Mouse (Mus musculus): ENCODE measurements around the gene Fancm. TPM values are rescaled to one million over a fixed set of nuclear protein-coding genes. Genes with fewer than 3 reads are reported as not detected.
"Not testable (repeated sequence)": the region's sequence is repeated elsewhere in the genome, so short reads cannot be mapped to it uniquely, and the experiment has no call there.

The Fancm gene
- polyA plus RNA-seq, 1 experiment from 2014 or later, result 8.3 TPM

- no peak for TF ChIP-seq CTCF (IDR thresholded peaks at IDR 0.05; ENCODE audit: low read depth)
- under 1% methylated on average over 70 of the region's 70 CpGs for WGBS
Measured at GRCm38 (mm10) chr12:65172021-65172951, 96.9 kb downstream of the Fancm start, which contains the start of gene Mis18bp1. Mis18bp1 (minus strand) TSS chr12:65172604.

GRCm38 (mm10) chr12:65172959-65173358, 97.6 kb downstream of the Fancm start:
- not testable (repeated sequence) for DNase-seq (ENCODE audit: low spot score); H3K27me3 ChIP-seq (ENCODE audit: insufficient read depth, low read length); H3K36me3 ChIP-seq (ENCODE audit: insufficient read depth, low read length); H3K9me3 ChIP-seq (replicated peaks; ENCODE audit: low read length); H3K4me1 ChIP-seq (replicated peaks; ENCODE audit: insufficient read depth, low read length)
- H3K27ac ChIP-seq, result peak overlapping the region; percentile 91
- H3K4me2 ChIP-seq (ENCODE audit: low read length), result peak overlapping the region; percentile 72
- peak; percentile 77 for TF ChIP-seq CTCF (IDR thresholded peaks at IDR 0.05; ENCODE audit: low read depth)
- peak; percentile 43 for ATAC-seq (replicated peaks; ENCODE audit: low FRiP score, low read depth)
- peak overlapping the region; percentile 74 for H3K4me3 ChIP-seq (replicated peaks; ENCODE audit: low read depth, low read length)
- H3K9ac ChIP-seq (ENCODE audit: low read depth, low read length), result peak overlapping the region; percentile 65
- WGBS, result 32% methylated on average over 8 of the region's 8 CpGs

More at GRCm38 (mm10) chr12:65172021-65172951, 96.9 kb downstream of the Fancm start, which contains the start of gene Mis18bp1:
- Histone ChIP-seq H3K36me3 (ENCODE audit: insufficient read depth, low read length) (no peaks in the 10 kb centered on the region), H3K27me3 (ENCODE audit: insufficient read depth, low read length) (no peaks in the 10 kb centered on the region), H3K9me3 (replicated peaks; ENCODE audit: low read length) (no peaks in the 10 kb centered on the region), H3K4me3 (replicated peaks; ENCODE audit: low read depth, low read length) (peak within 1 kb of the TSS; percentile 74), H3K9ac (ENCODE audit: low read depth, low read length) (peak within 1 kb of the TSS; percentile 65), H3K4me1 (replicated peaks; ENCODE audit: insufficient read depth, low read length) (no peaks in the 10 kb centered on the region; the same call in 1 of the 2 replicates), H3K4me2 (ENCODE audit: low read length) (peak within 1 kb of the TSS; percentile 72), H3K27ac (peak within 1 kb of the TSS; percentile 91)
- DNase-seq (ENCODE audit: low spot score), result peak; percentile 98
- peak; percentile 99 for ATAC-seq (replicated peaks; ENCODE audit: low FRiP score, low read depth)

GRCm38 (mm10) chr12:65173736-65174135, 98.3 kb downstream of the Fancm start:
- Histone ChIP-seq H3K4me1 (replicated peaks; ENCODE audit: insufficient read depth, low read length) (no peaks in the 10 kb centered on the region; the same call in 1 of the 2 replicates), H3K27me3 (ENCODE audit: insufficient read depth, low read length) (no peaks in the 10 kb centered on the region), H3K4me3 (replicated peaks; ENCODE audit: low read depth, low read length) (no peak overlapping the region), H3K9ac (ENCODE audit: low read depth, low read length) (no peak overlapping the region), H3K36me3 (ENCODE audit: insufficient read depth, low read length) (no peaks in the 10 kb centered on the region), H3K4me2 (ENCODE audit: low read length) (no peak overlapping the region), H3K9me3 (replicated peaks; ENCODE audit: low read length) (no peaks in the 10 kb centered on the region), H3K27ac (no peak overlapping the region)
- no peak for TF ChIP-seq CTCF (IDR thresholded peaks at IDR 0.05; ENCODE audit: low read depth)
- ATAC-seq (replicated peaks; ENCODE audit: low FRiP score, low read depth) (no peak), DNase-seq (ENCODE audit: low spot score) (no peak)
- WGBS, result 90% methylated on average over 5 of the region's 5 CpGs

Other genes with a start within 250 kb of the Fancm start
- gene Gm527, start 157.7 kb upstream of the Fancm start, polyA plus RNA-seq (2015; fragmentation: Nextera tagmentation; extraction: Ambion mirVana), result 3.2 and 4.0 TPM in 2 replicates
- gene Klhl28, start 110.1 kb upstream of the Fancm start, polyA plus RNA-seq (2015; fragmentation: Nextera tagmentation; extraction: Ambion mirVana), result 10.8 and 11.1 TPM in 2 replicates
- 20.9 and 23.6 TPM in 2 replicates for gene Togaram1, start 109.8 kb upstream of the Fancm start, polyA plus RNA-seq (2015; fragmentation: Nextera tagmentation; extraction: Ambion mirVana)
- 34.4 and 37.2 TPM in 2 replicates for gene Prpf39, start 39.3 kb upstream of the Fancm start, polyA plus RNA-seq (2015; fragmentation: Nextera tagmentation; extraction: Ambion mirVana)
- 432 and 463 TPM in 2 replicates for gene Fkbp3, start 1.6 kb upstream of the Fancm start, polyA plus RNA-seq (2015; fragmentation: Nextera tagmentation; extraction: Ambion mirVana)
- 31.0 and 31.8 TPM in 2 replicates for gene Mis18bp1, start 97.0 kb downstream of the Fancm start, polyA plus RNA-seq (2015; fragmentation: Nextera tagmentation; extraction: Ambion mirVana)
- gene Wdr20rt, start 149.9 kb downstream of the Fancm start, polyA plus RNA-seq (2015; fragmentation: Nextera tagmentation; extraction: Ambion mirVana), result not detected in 2 replicates

Measured in kidney, postnatal 0 days (tissue).